Mouse (Mus musculus) liver, embryonic 12.5 days (tissue): ENCODE results near the gene Kcnab2. TPM values are rescaled to one million over a fixed set of nuclear protein-coding genes. Genes with fewer than 3 reads are reported as not detected.

Experiments
- ATAC-seq: fragments of 200-750 bp; cut with Nextera tagmentation; 2 replicates; pipeline ENCODE4 v1.8.0; 2017; ENCODE audit warnings: moderate number of reproducible peaks, mild to moderate bottlenecking, moderate library complexity
- H3K27ac ChIP-seq: fragments of 300-500 bp; sonication (generic); 2 replicates; pipeline ENCODE4 v1.5.1; 2016; ENCODE audit warnings: mild to moderate bottlenecking
- H3K27me3 ChIP-seq: fragments of 300-500 bp; sonication (generic); replicated peaks from 2 replicates; pipeline ENCODE4 v1.6.1; 2016; ENCODE audit warnings: mild to moderate bottlenecking, moderate library complexity
- H3K36me3 ChIP-seq: fragments of 300-500 bp; sonication (generic); 2 replicates; pipeline ENCODE4 v1.6.1; 2016; ENCODE audit warnings: mild to moderate bottlenecking, moderate library complexity
- H3K4me1 ChIP-seq: fragments of 300-500 bp; sonication (generic); 2 replicates; pipeline ENCODE4 v1.6.1; 2016
- H3K4me2 ChIP-seq: fragments of 300-500 bp; sonication (generic); 2 replicates; pipeline ENCODE4 v1.6.1; 2016; ENCODE audit warnings: mild to moderate bottlenecking, moderate library complexity
- H3K4me3 ChIP-seq: fragments of 300-500 bp; sonication (generic); 2 replicates; pipeline ENCODE4 v1.5.1; 2016; ENCODE audit warnings: mild to moderate bottlenecking, moderate library complexity
- H3K9ac ChIP-seq: fragments of 300-500 bp; sonication (generic); 2 replicates; pipeline ENCODE4 v1.6.1; 2016; ENCODE audit warnings: mild to moderate bottlenecking, moderate library complexity
- H3K9me3 ChIP-seq: fragments of 300-500 bp; sonication (generic); replicated peaks from 2 replicates; pipeline ENCODE4 v1.6.1; 2016; ENCODE audit warnings: mild to moderate bottlenecking, moderate library complexity
- WGBS: fragments of 180-500 bp; shearing (Covaris S2); methylation state at CpG from one replicate; pipeline ENCODE4 v1.1.7; 2016; ENCODE audit not compliant: insufficient replicate concordance; 5-methylcytosine and 5-hydroxymethylcytosine counted together
- polyA plus RNA-seq: library from polyadenylated mRNA; unstranded; fragments of >200 nt; fragmentation: Nextera tagmentation; extraction: Ambion mirVana; gene quantifications from 2 replicates; pipeline ENCODE4 v1.2.1, GENCODE M21; 2016

Kcnab2 gene
- polyA plus RNA-seq, 1 experiment from 2014 or later, result 8.3 TPM

- Histone ChIP-seq H3K27me3 (peaks cover 5% of the 10 kb centered on the region), H3K9me3 (no peaks in the 10 kb centered on the region), H3K27ac (no peak overlapping the region), H3K4me1 (peaks cover 21% of the 10 kb centered on the region), H3K4me2 (no peak overlapping the region), H3K36me3 (no peaks in the 10 kb centered on the region), H3K9ac (no peak overlapping the region), H3K4me3 (no peak overlapping the region)
- ATAC-seq, result no peak
- 66% methylated on average over 7 of the region's 7 CpGs for WGBS
Measured at GRCm38 (mm10) chr4:152365228-152365627, 112.4 kb downstream of the Kcnab2 start.

- Histone ChIP-seq H3K27me3 (peaks cover 25% of the 10 kb centered on the region), H3K4me3 (no peak overlapping the region), H3K4me2 (no peak overlapping the region), H3K9me3 (no peaks in the 10 kb centered on the region), H3K36me3 (no peaks in the 10 kb centered on the region), H3K9ac (no peak overlapping the region), H3K4me1 (peaks cover 29% of the 10 kb centered on the region), H3K27ac (no peak overlapping the region)
- no peak for ATAC-seq
- WGBS, result 28% methylated on average over 9 of the region's 9 CpGs
Measured at GRCm38 (mm10) chr4:152362180-152362579, 115.5 kb downstream of the Kcnab2 start.

GRCm38 (mm10) chr4:152360855-152361254 lies 116.8 kb downstream of the Kcnab2 start:
- Histone ChIP-seq H3K4me1 (peaks cover 29% of the 10 kb centered on the region), H3K4me3 (peak overlapping the region; percentile 23), H3K9me3 (no peaks in the 10 kb centered on the region), H3K27ac (no peak overlapping the region), H3K36me3 (no peaks in the 10 kb centered on the region), H3K4me2 (peak overlapping the region; percentile 59), H3K9ac (no peak overlapping the region), H3K27me3 (peaks cover 30% of the 10 kb centered on the region)
- WGBS, result under 1% methylated on average over 23 of the region's 24 CpGs
- ATAC-seq, result peak; percentile 70

- Histone ChIP-seq H3K36me3 (no peaks in the 10 kb centered on the region), H3K4me3 (no peak overlapping the region), H3K27me3 (peaks cover 30% of the 10 kb centered on the region), H3K27ac (no peak overlapping the region), H3K4me2 (no peak overlapping the region), H3K9me3 (no peaks in the 10 kb centered on the region), H3K9ac (no peak overlapping the region), H3K4me1 (peaks cover 29% of the 10 kb centered on the region)
- no peak for ATAC-seq
- 11% methylated on average over 11 of the region's 11 CpGs for WGBS
Measured at GRCm38 (mm10) chr4:152359700-152360099, 118.0 kb downstream of the Kcnab2 start.

- no peak overlapping the region for H3K27ac ChIP-seq
- no peaks in the 10 kb centered on the region for H3K9me3 ChIP-seq
- no peak for ATAC-seq
- H3K4me2 ChIP-seq, result no peak overlapping the region
- H3K27me3 ChIP-seq, result peaks cover 67% of the 10 kb centered on the region
- WGBS, result 67% methylated on average over 7 of the region's 7 CpGs
- H3K9ac ChIP-seq, result no peak overlapping the region
- peaks cover 12% of the 10 kb centered on the region for H3K4me1 ChIP-seq
- no peak overlapping the region for H3K4me3 ChIP-seq
- no peaks in the 10 kb centered on the region for H3K36me3 ChIP-seq
Measured at GRCm38 (mm10) chr4:152355672-152356071, 122.0 kb downstream of the Kcnab2 start.

- no peak overlapping the region for H3K4me3 ChIP-seq
- no peak for ATAC-seq
- no peak overlapping the region for H3K9ac ChIP-seq
- peaks cover 66% of the 10 kb centered on the region for H3K27me3 ChIP-seq
- 67% methylated on average over 14 of the region's 14 CpGs for WGBS
- no peak overlapping the region for H3K4me2 ChIP-seq
- H3K27ac ChIP-seq, result no peak overlapping the region
- H3K9me3 ChIP-seq, result no peaks in the 10 kb centered on the region
- no peaks in the 10 kb centered on the region; the same call in 1 of the 2 replicates for H3K4me1 ChIP-seq
- H3K36me3 ChIP-seq, result no peaks in the 10 kb centered on the region
Measured at GRCm38 (mm10) chr4:152353886-152354637, 123.6 kb downstream of the Kcnab2 start.

- no peak overlapping the region for H3K4me2 ChIP-seq
- H3K9me3 ChIP-seq, result no peaks in the 10 kb centered on the region
- WGBS, result 13% methylated on average over 14 of the region's 14 CpGs
- no peak overlapping the region for H3K4me3 ChIP-seq
- no peak for ATAC-seq
- peaks cover 2% of the 10 kb centered on the region; the same call in 1 of the 2 replicates for H3K4me1 ChIP-seq
- H3K27ac ChIP-seq, result no peak overlapping the region
- no peaks in the 10 kb centered on the region for H3K36me3 ChIP-seq
- H3K27me3 ChIP-seq, result peaks cover 80% of the 10 kb centered on the region
- no peak overlapping the region for H3K9ac ChIP-seq
Measured at GRCm38 (mm10) chr4:152351422-152352305, 126.0 kb downstream of the Kcnab2 start.

- H3K9me3 ChIP-seq, result no peaks in the 10 kb centered on the region
- H3K27me3 ChIP-seq, result peaks cover 78% of the 10 kb centered on the region
- H3K4me3 ChIP-seq, result no peak overlapping the region
- H3K4me2 ChIP-seq, result no peak overlapping the region
- peaks cover 5% of the 10 kb centered on the region; the same call in 1 of the 2 replicates for H3K4me1 ChIP-seq
- H3K27ac ChIP-seq, result no peak overlapping the region
- WGBS, result 17% methylated on average over 8 of the region's 8 CpGs
- no peak for ATAC-seq
- H3K36me3 ChIP-seq, result no peaks in the 10 kb centered on the region
- no peak overlapping the region for H3K9ac ChIP-seq
Measured at GRCm38 (mm10) chr4:152350722-152351421, 126.8 kb downstream of the Kcnab2 start.

- H3K4me3 ChIP-seq, result no peak overlapping the region
- ATAC-seq, result no peak
- 11% methylated on average over 17 of the region's 17 CpGs for WGBS
- H3K4me1 ChIP-seq, result peaks cover 11% of the 10 kb centered on the region
- no peak overlapping the region for H3K27ac ChIP-seq
- H3K36me3 ChIP-seq, result no peaks in the 10 kb centered on the region
- H3K27me3 ChIP-seq, result peaks cover 85% of the 10 kb centered on the region
- no peak overlapping the region for H3K4me2 ChIP-seq
- no peak overlapping the region for H3K9ac ChIP-seq
- no peaks in the 10 kb centered on the region for H3K9me3 ChIP-seq
Measured at GRCm38 (mm10) chr4:152349837-152350381, 127.8 kb downstream of the Kcnab2 start.

GRCm38 (mm10) chr4:152345120-152345889 lies 132.4 kb downstream of the Kcnab2 start:
- peak; percentile 69 for ATAC-seq
- Histone ChIP-seq H3K27me3 (peaks cover 85% of the 10 kb centered on the region), H3K4me3 (no peak overlapping the region), H3K4me2 (no peak overlapping the region), H3K4me1 (peaks cover 24% of the 10 kb centered on the region), H3K27ac (no peak overlapping the region), H3K36me3 (no peaks in the 10 kb centered on the region), H3K9me3 (no peaks in the 10 kb centered on the region), H3K9ac (no peak overlapping the region)
- 41% methylated on average over 7 of the region's 7 CpGs for WGBS

- Histone ChIP-seq H3K4me3 (no peak overlapping the region), H3K27me3 (peaks cover 86% of the 10 kb centered on the region), H3K36me3 (no peaks in the 10 kb centered on the region), H3K9me3 (no peaks in the 10 kb centered on the region), H3K27ac (no peak overlapping the region), H3K4me1 (peaks cover 25% of the 10 kb centered on the region), H3K4me2 (no peak overlapping the region), H3K9ac (no peak overlapping the region)
- 11% methylated on average over 7 of the region's 7 CpGs for WGBS
- no peak for ATAC-seq
Measured at GRCm38 (mm10) chr4:152344651-152345050, 133.0 kb downstream of the Kcnab2 start.
